In genomic region chr6:88832663-88833062, GRCm38 (mm10) we compare ENCODE assay signal across 13 mouse cellular contexts. TPM values are rescaled to one million over a fixed set of nuclear protein-coding genes. Genes with fewer than 3 reads are reported as not detected.
DNase-seq lines count a peak whose midpoint lies in the region; ATAC-seq lines count a peak whose summit lies in the region.
"Had no signal": no experiment of that assay in that cellular context is flagged by ENCODE, and none has a peak within 500 bp of the region (broad histone marks: within the 10 kb centered on the region; RNA-seq: fewer than 3 reads in every experiment).

No protein-coding gene starts in this region.

- no peaks in the 10 kb centered on the region for H3K27me3 ChIP-seq in heart, embryonic 15.5 days
- H3K27me3 ChIP-seq: limb, embryonic 13.5 days had no signal

- no peak for ATAC-seq in heart, embryonic 15.5 days (replicated peaks; ENCODE audit: insufficient number of reproducible peaks, insufficient read depth, low FRiP score, low read depth)

- H3K4me2 ChIP-seq in heart, embryonic 15.5 days, result no peak overlapping the region
- H3K4me2 ChIP-seq: limb, embryonic 13.5 days had no signal

- intact Hi-C loops in gastrocnemius, postnatal 14 days (cut with DNase I; ENCODE audit: low total_unique reads), result loop anchor here (5.0 kb wide), 1 partner anchor 285 kb away; no protein-coding TSS in a partner anchor

- no peaks in the 10 kb centered on the region for H3K9me3 ChIP-seq in heart, embryonic 15.5 days (replicated peaks)
- H3K9me3 ChIP-seq: limb, embryonic 13.5 days had no signal

- H3K9ac ChIP-seq in heart, embryonic 15.5 days, result no peak overlapping the region
- H3K9ac ChIP-seq: limb, embryonic 13.5 days had no signal

- 77% methylated on average over 5 of the region's 5 CpGs for WGBS in heart, embryonic 15.5 days

- peak overlapping the region; percentile 27; the same call in 1 of the 2 replicates for H3K27ac ChIP-seq in heart, embryonic 15.5 days
- H3K27ac ChIP-seq: limb, embryonic 13.5 days had no signal

- peaks cover 23% of the 10 kb centered on the region for H3K36me3 ChIP-seq in heart, embryonic 15.5 days

- H3K4me3 ChIP-seq in heart, embryonic 15.5 days, result no peak overlapping the region
- H3K4me3 ChIP-seq: limb, embryonic 13.5 days; myocyte had no signal

- DNase-seq in heart, adult 18-20 months, result no peak
- DNase-seq in retina, postnatal 1 day, result peak; percentile 39
- DNase-seq in retina, embryonic 14.5 days (ENCODE audit: low spot score), result no peak
- peak; percentile 43 for DNase-seq in induced T-regulatory cell, adult 2 months (ENCODE audit: low read depth)
- DNase-seq in gastrocnemius, postnatal 14 days, result no peak
- DNase-seq in layer of hippocampus, adult 9-11 months, result no peak
- DNase-seq in layer of hippocampus, postnatal 14 days (ENCODE audit: low spot score in 2 of 2), result no peak
- DNase-seq: adrenal gland, adult 8-10 months; cerebellum, adult 2 months; right cerebral cortex, postnatal 25 days had no signal

- H3K4me1 ChIP-seq in heart, embryonic 15.5 days (replicated peaks), result peaks cover 17% of the 10 kb centered on the region

RNA-seq across cellular contexts. Expression of gene Abtb1, which starts 9.1 kb away (rescaled TPM):
- polyA plus RNA-seq in heart, embryonic 15.5 days (2015; fragmentation: Nextera tagmentation; extraction: Ambion mirVana), result 21.7 and 27.3 TPM in 2 replicates
- 10 to 100 TPM; 22.0 to 25.3 TPM for total RNA-seq in heart, adult 18-20 months (2021)
- 10 to 100 TPM; 17.8 to 18.2 TPM for total RNA-seq in gastrocnemius, postnatal 14 days (2021)
- 10 to 100 TPM; 25.8 to 32.1 TPM for total RNA-seq in layer of hippocampus, postnatal 14 days (2021)

RNA-seq across cellular contexts. Expression of gene Podxl2, which starts 42.2 kb away (rescaled TPM):
- 42.5 and 52.5 TPM in 2 replicates for polyA plus RNA-seq in heart, embryonic 15.5 days (2015; fragmentation: Nextera tagmentation; extraction: Ambion mirVana)
- 10 to 100 TPM; 15.0 to 18.8 TPM for total RNA-seq in heart, adult 18-20 months (2021)
- 10 to 100 TPM; 47.1 to 54.4 TPM for total RNA-seq in gastrocnemius, postnatal 14 days (2021)
- total RNA-seq in layer of hippocampus, postnatal 14 days (2021), result 100 to 1,000 TPM; 212 to 229 TPM

Comparison
In these comparisons a context has a peak if more than half of its experiments do, and no peak if none do; other contexts are left out.
1. DNase-seq: peak in retina, postnatal 1 day (single experiment) and induced T-regulatory cell, adult 2 months (single experiment); none in heart, adult 18-20 months (0 of 2), retina, embryonic 14.5 days (single experiment), gastrocnemius, postnatal 14 days (single experiment), layer of hippocampus, adult 9-11 months (single experiment) and layer of hippocampus, postnatal 14 days (0 of 2).